Mouse (Mus musculus) heart, embryonic 11.5 days (tissue): ENCODE results near the gene Apbb2. TPM values are rescaled to one million over a fixed set of nuclear protein-coding genes. Genes with fewer than 3 reads are reported as not detected.

Experiments used
- ATAC-seq: fragments of 200-750 bp; cut with Nextera tagmentation; replicated peaks from 2 replicates; pipeline ENCODE4 v1.8.0; 2017; ENCODE audit warnings: moderate library complexity; ENCODE audit not compliant: insufficient number of reproducible peaks, low FRiP score, low TSS enrichment
- H3K27ac ChIP-seq: fragments of 300-500 bp; sonication (generic); 2 replicates; pipeline ENCODE4 v1.5.1; 2014; ENCODE audit warnings: mild to moderate bottlenecking, low read depth, low read length
- H3K27me3 ChIP-seq: fragments of 300-500 bp; sonication (generic); 2 replicates; pipeline ENCODE4 v1.6.1; 2014; ENCODE audit warnings: mild to moderate bottlenecking, low read length, mixed read lengths; ENCODE audit not compliant: control insufficient read depth, insufficient read depth
- H3K36me3 ChIP-seq: fragments of 300-500 bp; sonication (generic); 2 replicates; pipeline ENCODE4 v1.6.1; 2014; ENCODE audit warnings: mild to moderate bottlenecking, low read length, moderate library complexity, mixed read lengths; ENCODE audit not compliant: control insufficient read depth, insufficient read depth
- H3K4me1 ChIP-seq: fragments of 300-500 bp; sonication (generic); 2 replicates; pipeline ENCODE4 v1.6.1; 2014; ENCODE audit warnings: low read length; ENCODE audit not compliant: control insufficient read depth, insufficient read depth
- H3K4me2 ChIP-seq: fragments of 300-500 bp; sonication (generic); 2 replicates; pipeline ENCODE4 v1.6.1; 2014; ENCODE audit warnings: mild to moderate bottlenecking, moderate library complexity
- H3K4me3 ChIP-seq: fragments of 300-500 bp; sonication (generic); 2 replicates; pipeline ENCODE4 v1.5.1; 2014; ENCODE audit warnings: low read depth, low read length
- H3K9ac ChIP-seq: fragments of 300-500 bp; sonication (generic); 2 replicates; pipeline ENCODE4 v1.6.1; 2014; ENCODE audit warnings: mild to moderate bottlenecking, low read depth, low read length, moderate library complexity
- H3K9me3 ChIP-seq: fragments of 300-500 bp; sonication (generic); replicated peaks from 2 replicates; pipeline ENCODE4 v1.6.1; 2016; ENCODE audit warnings: low read length; ENCODE audit not compliant: control insufficient read depth
- WGBS: fragments of 180-500 bp; shearing (Covaris S2); extraction: QIAGEN DNeasy Blood & Tissue Kit; methylation state at CpG from one replicate; pipeline ENCODE4 v1.1.7; 2014; ENCODE audit not compliant: insufficient replicate concordance; 5-methylcytosine and 5-hydroxymethylcytosine counted together
- polyA plus RNA-seq: library from polyadenylated mRNA; unstranded; fragments of >200 nt; fragmentation: Nextera tagmentation; extraction: Ambion mirVana; gene quantifications from 2 replicates; pipeline ENCODE4 v1.2.1, GENCODE M21; 2014

Apbb2 gene
- polyA plus RNA-seq, 1 experiment from 2014 or later = 25.9 TPM

DNA sequence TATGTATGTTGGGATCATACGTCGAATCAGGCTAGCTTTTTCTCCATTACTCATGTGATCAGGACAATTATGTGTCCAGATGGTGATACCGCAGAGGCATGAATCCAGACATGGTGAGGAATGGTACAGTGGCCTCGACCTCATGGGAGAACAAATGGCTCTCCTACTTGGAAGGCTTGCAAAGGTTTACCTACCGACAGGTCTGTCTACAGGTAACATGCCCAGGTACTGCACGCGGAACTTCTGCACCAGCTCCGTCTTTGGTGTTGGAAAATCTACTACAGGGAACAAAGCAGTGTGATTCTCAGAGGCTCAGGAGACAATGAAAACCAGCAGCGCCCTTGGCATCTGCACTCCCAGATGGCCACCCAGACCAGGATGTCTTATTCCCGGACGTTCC, 307.8 kb downstream of the Apbb2 start:
- Histone ChIP-seq H3K27ac (no peak overlapping the region), H3K9me3 (no peaks in the 10 kb centered on the region), H3K4me3 (no peak overlapping the region), H3K27me3 (no peaks in the 10 kb centered on the region), H3K4me2 (no peak overlapping the region), H3K9ac (no peak overlapping the region), H3K36me3 (no peaks in the 10 kb centered on the region), H3K4me1 (no peaks in the 10 kb centered on the region)
- 87% methylated on average over 11 of the region's 11 CpGs for WGBS
- no peak for ATAC-seq

DNA sequence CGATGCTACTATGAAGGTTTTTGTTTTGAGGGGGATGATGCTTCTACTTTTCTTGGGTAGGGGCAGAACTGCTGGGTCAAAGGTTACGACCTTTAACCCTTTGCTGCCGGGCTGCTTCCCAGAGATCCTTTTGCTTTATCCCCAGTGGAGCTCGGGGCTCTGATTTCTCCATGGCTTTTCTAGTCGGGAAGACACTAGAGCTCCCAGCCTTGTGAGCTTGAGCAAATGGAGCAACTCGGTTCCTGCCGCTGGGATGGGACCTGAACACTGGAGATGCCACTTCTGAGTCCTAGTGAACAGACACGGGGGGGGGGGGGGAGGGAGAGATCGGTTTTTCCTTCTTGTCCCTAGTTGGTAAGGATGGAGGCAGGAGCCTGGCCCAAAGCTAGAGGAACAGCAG, 308.3 kb downstream of the Apbb2 start:
- Histone ChIP-seq H3K36me3 (no peaks in the 10 kb centered on the region), H3K27me3 (no peaks in the 10 kb centered on the region), H3K4me1 (no peaks in the 10 kb centered on the region), H3K27ac (no peak overlapping the region), H3K9me3 (no peaks in the 10 kb centered on the region), H3K9ac (no peak overlapping the region), H3K4me3 (no peak overlapping the region), H3K4me2 (no peak overlapping the region)
- no peak for ATAC-seq
- WGBS = 84% methylated on average over 9 of the region's 9 CpGs

DNA sequence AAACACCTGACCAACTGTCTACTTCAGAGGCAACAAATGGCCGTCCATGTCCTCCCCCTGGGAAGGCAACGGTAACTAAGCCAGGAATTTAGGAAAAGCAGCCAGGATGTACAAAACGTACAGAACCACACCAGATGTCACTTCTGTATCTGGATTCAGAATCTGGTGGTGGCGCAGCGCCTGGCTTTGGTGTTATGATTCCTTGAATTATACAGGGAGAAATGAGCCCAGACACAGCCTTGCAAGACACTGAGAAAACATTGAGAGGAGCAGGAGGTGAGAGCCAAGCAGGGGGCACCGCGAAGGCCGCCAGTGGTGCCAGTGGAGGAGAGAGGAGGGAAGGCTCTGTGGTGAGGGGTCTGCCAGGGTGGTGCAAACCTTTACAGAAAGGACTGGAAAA, 313.1 kb downstream of the Apbb2 start:
- no peaks in the 10 kb centered on the region for H3K36me3 ChIP-seq

DNA sequence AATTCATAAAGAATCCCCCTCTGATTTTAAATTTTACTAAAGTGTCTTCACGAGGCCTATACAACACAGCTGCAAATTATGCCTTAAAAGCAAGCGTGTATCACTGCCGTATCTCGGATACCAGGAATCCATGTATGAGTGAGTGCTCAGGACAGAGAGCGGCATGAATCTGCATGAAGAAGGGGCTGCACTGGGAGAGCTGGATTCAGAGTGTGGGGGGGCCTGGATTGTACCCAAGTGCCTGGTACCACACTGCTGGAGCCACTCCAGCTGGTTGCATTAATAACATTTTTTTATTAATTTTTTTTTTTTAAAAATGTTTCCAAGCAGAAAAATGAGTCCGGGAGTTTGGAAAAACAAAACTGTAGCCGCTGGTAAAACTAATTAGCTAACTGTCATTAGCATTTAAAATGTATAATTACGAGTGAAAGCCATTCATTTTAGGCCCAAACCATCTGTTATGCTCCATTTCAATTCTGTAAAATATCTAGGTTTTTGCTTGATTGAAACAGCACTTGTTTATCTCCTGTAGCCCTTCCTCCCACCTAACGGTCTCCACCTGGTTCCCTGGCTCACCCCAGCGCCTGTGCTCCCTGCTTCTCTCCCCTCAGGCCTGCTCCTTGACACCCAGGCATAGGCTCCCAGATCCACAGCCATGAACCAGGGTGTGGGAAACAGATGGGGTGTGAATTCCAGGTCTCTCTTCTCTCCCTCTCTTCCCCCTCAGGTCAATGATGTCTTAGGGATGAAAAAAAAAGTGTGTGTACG, 314.1 kb downstream of the Apbb2 start:
- ATAC-seq = no peak
- H3K9me3 ChIP-seq = no peaks in the 10 kb centered on the region
- 83% methylated on average over 11 of the region's 11 CpGs for WGBS
- H3K27me3 ChIP-seq = no peaks in the 10 kb centered on the region
- no peaks in the 10 kb centered on the region for H3K4me1 ChIP-seq
- no peak overlapping the region for H3K4me3 ChIP-seq
- H3K9ac ChIP-seq = no peak overlapping the region
- H3K27ac ChIP-seq = no peak overlapping the region
- no peak overlapping the region for H3K4me2 ChIP-seq
- H3K36me3 ChIP-seq = no peaks in the 10 kb centered on the region

More for the DNA sequence above, 313.1 kb downstream of the Apbb2 start:
- no peak overlapping the region for H3K27ac ChIP-seq
- no peak overlapping the region for H3K4me3 ChIP-seq
- no peak overlapping the region for H3K4me2 ChIP-seq
- 80% methylated on average over 8 of the region's 8 CpGs for WGBS
- H3K9me3 ChIP-seq = no peaks in the 10 kb centered on the region
- H3K27me3 ChIP-seq = no peaks in the 10 kb centered on the region
- no peak for ATAC-seq
- no peaks in the 10 kb centered on the region for H3K4me1 ChIP-seq
- no peak overlapping the region for H3K9ac ChIP-seq

DNA sequence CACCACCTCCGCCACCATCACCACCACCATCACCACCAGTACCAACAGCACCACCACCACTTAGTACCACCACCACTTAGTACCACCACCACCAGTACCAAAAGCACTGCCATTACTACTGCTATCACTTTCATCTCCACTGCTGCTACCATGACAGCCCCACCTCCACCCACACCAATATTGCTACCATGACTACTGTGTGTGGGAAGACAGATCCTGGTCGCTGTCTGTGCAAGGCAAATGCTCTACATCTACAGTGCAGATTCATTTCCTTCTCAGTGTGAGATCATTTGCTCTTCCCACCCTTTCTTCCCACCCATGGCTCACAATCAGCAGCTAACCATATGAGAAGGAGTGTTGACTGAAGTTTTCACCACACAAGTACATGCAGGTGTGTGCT, 315.7 kb downstream of the Apbb2 start:
- H3K36me3 ChIP-seq = no peaks in the 10 kb centered on the region
- H3K4me2 ChIP-seq = no peak overlapping the region
- H3K9ac ChIP-seq = no peak overlapping the region
- ATAC-seq = no peak
- H3K4me1 ChIP-seq = no peaks in the 10 kb centered on the region
- no peaks in the 10 kb centered on the region for H3K9me3 ChIP-seq
- H3K27me3 ChIP-seq = no peaks in the 10 kb centered on the region
- 83% methylated on average over 2 of the region's 2 CpGs for WGBS
- no peak overlapping the region for H3K27ac ChIP-seq
- no peak overlapping the region for H3K4me3 ChIP-seq

DNA sequence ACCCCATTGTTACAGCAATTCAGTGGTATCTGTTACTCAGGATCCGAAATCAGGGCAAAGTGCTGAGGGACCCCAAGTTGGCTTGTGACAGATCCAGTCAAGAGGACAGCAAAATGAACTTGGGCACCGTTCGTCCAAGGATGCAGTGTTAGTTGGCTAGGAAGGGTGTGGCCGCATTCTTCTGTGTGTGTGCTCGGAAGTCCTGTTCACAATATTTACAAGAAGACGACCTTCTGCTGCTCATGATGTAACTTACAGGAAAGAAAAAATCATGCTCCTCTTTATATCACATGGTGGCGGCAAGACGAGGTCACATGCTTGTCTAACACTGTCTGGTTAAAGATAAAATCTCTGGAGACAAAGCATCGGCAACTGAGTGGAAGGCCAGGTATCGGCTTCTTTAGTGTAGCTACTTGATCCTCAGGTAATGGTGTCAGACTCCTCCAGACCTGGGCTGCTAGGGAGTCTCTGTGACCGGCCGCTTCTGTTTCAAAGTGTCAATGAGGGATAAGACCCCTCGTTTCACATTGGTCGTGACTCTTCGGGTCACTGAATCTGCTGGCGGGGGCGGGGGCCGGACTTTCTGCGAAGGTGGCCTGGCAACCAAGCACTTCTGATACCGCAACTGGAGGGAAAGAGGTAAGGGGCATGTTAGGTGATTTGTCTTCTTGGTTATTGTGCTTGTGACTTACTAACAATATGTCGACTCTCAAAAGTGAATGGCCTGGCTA, 316.3 kb downstream of the Apbb2 start:
- Histone ChIP-seq H3K4me2 (no peak overlapping the region), H3K9ac (no peak overlapping the region), H3K27me3 (no peaks in the 10 kb centered on the region), H3K27ac (no peak overlapping the region), H3K9me3 (no peaks in the 10 kb centered on the region), H3K4me3 (no peak overlapping the region), H3K36me3 (no peaks in the 10 kb centered on the region), H3K4me1 (no peaks in the 10 kb centered on the region)
- 87% methylated on average over 21 of the region's 21 CpGs for WGBS
- no peak for ATAC-seq

DNA sequence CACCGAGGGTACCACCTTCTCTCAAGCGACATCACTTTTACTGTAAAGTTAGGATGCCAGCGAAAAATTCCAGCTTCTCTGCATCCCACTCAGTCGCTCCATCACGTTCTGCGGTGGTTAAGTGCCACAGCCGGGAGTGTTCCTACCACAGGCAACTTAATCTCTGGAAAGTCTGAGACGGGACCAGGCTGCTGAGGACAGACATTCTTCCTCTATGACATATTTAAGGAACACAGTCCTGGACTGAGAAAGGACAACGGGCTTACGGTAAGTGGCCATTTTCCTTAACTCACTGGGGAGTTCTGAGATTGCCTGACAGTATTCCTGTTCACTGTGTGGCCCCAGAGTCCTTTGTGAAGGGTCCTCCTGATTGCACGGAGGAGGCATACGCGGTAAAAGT, 318.0 kb downstream of the Apbb2 start:
- 67% methylated on average over 13 of the region's 13 CpGs for WGBS
- 0 out of 2 replicates have a peak overlapping the region, but pooled peaks have one; percentile 10 for H3K27ac ChIP-seq
- H3K4me3 ChIP-seq = no peak overlapping the region
- no peak overlapping the region for H3K9ac ChIP-seq
- no peaks in the 10 kb centered on the region for H3K9me3 ChIP-seq
- no peaks in the 10 kb centered on the region for H3K36me3 ChIP-seq
- H3K27me3 ChIP-seq = no peaks in the 10 kb centered on the region
- no peak overlapping the region for H3K4me2 ChIP-seq
- ATAC-seq = no peak; the same call in 1 of the 2 replicates
- H3K4me1 ChIP-seq = no peaks in the 10 kb centered on the region

DNA sequence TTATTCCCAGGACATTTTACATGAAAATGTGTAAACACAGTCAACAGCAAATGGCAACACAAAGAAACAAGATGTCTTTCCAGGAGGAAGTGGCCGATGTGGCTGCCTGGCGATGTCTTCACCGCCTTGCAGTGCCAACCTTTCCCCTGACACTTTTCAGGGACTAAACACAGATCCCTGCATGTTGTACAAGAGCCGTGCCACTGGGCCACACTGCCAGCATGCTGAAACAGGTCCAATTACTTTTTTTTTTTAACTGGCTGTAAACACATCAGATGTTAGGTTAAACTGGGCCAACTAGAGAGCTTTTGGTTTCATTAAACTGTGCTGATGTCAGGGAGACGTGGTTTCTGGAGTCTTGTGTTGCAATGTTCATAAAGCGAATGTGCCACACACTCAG, 319.7 kb downstream of the Apbb2 start:
- Histone ChIP-seq H3K9me3 (no peaks in the 10 kb centered on the region), H3K9ac (no peak overlapping the region), H3K4me2 (no peak overlapping the region), H3K27me3 (no peaks in the 10 kb centered on the region), H3K4me1 (no peaks in the 10 kb centered on the region), H3K27ac (no peak overlapping the region), H3K4me3 (no peak overlapping the region), H3K36me3 (no peaks in the 10 kb centered on the region)
- WGBS = 92% methylated on average over 6 of the region's 6 CpGs
- ATAC-seq = no peak
